Comparison of ENCODE assay signal across 7 mouse cellular contexts in the genomic region with DNA sequence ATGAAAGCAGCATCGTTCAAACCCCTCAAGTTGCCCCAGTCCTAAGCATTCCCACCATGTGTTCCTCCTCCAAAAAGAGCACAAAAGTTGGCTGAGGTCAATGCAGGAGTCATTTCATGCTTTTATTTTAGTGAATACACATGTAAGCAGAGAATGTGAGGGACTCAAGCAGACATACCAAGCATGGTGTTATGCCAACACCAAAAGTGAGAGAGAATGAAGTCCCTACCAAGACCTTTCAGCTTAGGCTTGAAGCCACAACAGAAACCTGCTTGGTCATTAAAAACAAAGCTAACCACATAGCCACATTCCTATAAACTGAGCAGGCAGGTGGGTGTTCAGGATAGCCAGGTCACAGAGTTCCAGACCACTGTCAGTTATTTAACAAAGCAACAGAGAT. TPM values are rescaled to one million over a fixed set of nuclear protein-coding genes. Genes with fewer than 3 reads are reported as not detected.
DNase-seq lines count a peak whose midpoint lies in the region; ATAC-seq and TF ChIP-seq lines count a peak whose summit lies in the region.

No protein-coding gene starts in this region.

- peaks cover 25% of the 10 kb centered on the region for H3K36me3 ChIP-seq in kidney, embryonic 16.5 days (ENCODE audit: insufficient read depth, low read length)
- peaks cover 59% of the 10 kb centered on the region for H3K36me3 ChIP-seq in ES-Bruce4 (ENCODE audit: control insufficient read depth, insufficient read depth, low read length, poor library complexity, severe bottlenecking)
- peaks cover 97% of the 10 kb centered on the region for H3K36me3 ChIP-seq in liver, embryonic 12.5 days

- H3K9ac ChIP-seq in kidney, embryonic 16.5 days (replicated peaks; ENCODE audit: low read length) = 0 out of 2 replicates have a peak overlapping the region, but pooled peaks have one; percentile 8
- H3K9ac ChIP-seq in ES-Bruce4 (ENCODE audit: low read depth, poor library complexity, severe bottlenecking) = no peak overlapping the region
- no peak overlapping the region for H3K9ac ChIP-seq in liver, embryonic 12.5 days

- no peak for TF ChIP-seq POLR2A in ES-Bruce4 (IDR thresholded peaks at IDR 0.05; ENCODE audit: insufficient read depth, low read length)

- no peak for TF ChIP-seq CTCF in ES-Bruce4 (IDR thresholded peaks at IDR 0.05; ENCODE audit: low read depth, low read length)

- no peaks in the 10 kb centered on the region for H3K9me3 ChIP-seq in kidney, embryonic 16.5 days (ENCODE audit: low read length)
- H3K9me3 ChIP-seq in ES-Bruce4 (replicated peaks; ENCODE audit: control insufficient read depth, insufficient read depth, low read length, poor library complexity, severe bottlenecking) = no peaks in the 10 kb centered on the region
- no peaks in the 10 kb centered on the region for H3K9me3 ChIP-seq in liver, embryonic 12.5 days (replicated peaks)

- DNase-seq in kidney, adult 9 months = no peak
- peak; percentile 38 for DNase-seq in A20 (ENCODE audit: low read depth, low spot score)
- no peak for DNase-seq in adrenal gland, postnatal 4 days (ENCODE audit: low spot score in 2 of 2)
- DNase-seq in adrenal gland, postnatal 25 days = no peak

- peak overlapping the region; percentile 20; the same call in 1 of the 2 replicates for H3K4me2 ChIP-seq in kidney, embryonic 16.5 days (replicated peaks; ENCODE audit: low read depth, low read length)
- peak overlapping the region; percentile 3 for H3K4me2 ChIP-seq in liver, embryonic 12.5 days

- no peaks in the 10 kb centered on the region for H3K27me3 ChIP-seq in kidney, embryonic 16.5 days (ENCODE audit: insufficient read depth, low read length)
- H3K27me3 ChIP-seq in ES-Bruce4 (ENCODE audit: control insufficient read depth, insufficient read depth, low read length, poor library complexity, severe bottlenecking) = no peaks in the 10 kb centered on the region
- no peaks in the 10 kb centered on the region for H3K27me3 ChIP-seq in liver, embryonic 12.5 days (replicated peaks)

- H3K4me3 ChIP-seq in kidney, embryonic 16.5 days (ENCODE audit: low read length) = no peak overlapping the region
- no peak overlapping the region for H3K4me3 ChIP-seq in ES-Bruce4 (ENCODE audit: low read depth, low read length)
- no peak overlapping the region for H3K4me3 ChIP-seq in liver, embryonic 12.5 days

- ATAC-seq in kidney, embryonic 16.5 days (ENCODE audit: low FRiP score, low TSS enrichment) = no peak
- ATAC-seq in liver, embryonic 12.5 days = no peak

- no peak for TF ChIP-seq EP300 in ES-Bruce4 (IDR thresholded peaks at IDR 0.05; ENCODE audit: insufficient read depth, low read depth, low read length)

- H3K27ac ChIP-seq in kidney, embryonic 16.5 days (ENCODE audit: low read length) = peak overlapping the region; percentile 71
- H3K27ac ChIP-seq in ES-Bruce4 (ENCODE audit: insufficient read depth, low read length) = peak overlapping the region; percentile 66
- H3K27ac ChIP-seq in liver, embryonic 12.5 days = peak overlapping the region; percentile 38; the same call in 1 of the 2 replicates

- peaks cover 52% of the 10 kb centered on the region for H3K4me1 ChIP-seq in kidney, embryonic 16.5 days (ENCODE audit: insufficient read depth, low read length)
- H3K4me1 ChIP-seq in ES-Bruce4 (ENCODE audit: control insufficient read depth, insufficient read depth, low read length) = peaks cover 2% of the 10 kb centered on the region
- H3K4me1 ChIP-seq in liver, embryonic 12.5 days = peaks cover 77% of the 10 kb centered on the region

- 38% methylated on average over 1 of the region's 1 CpGs for WGBS in kidney, embryonic 16.5 days
- 14% methylated on average over 1 of the region's 1 CpGs for WGBS in liver, embryonic 12.5 days (ENCODE audit: insufficient replicate concordance)

RNA-seq across cellular contexts. Expression of a gene that starts 35.0 kb away (rescaled TPM):
- polyA plus RNA-seq in kidney, embryonic 16.5 days (2015; fragmentation: Nextera tagmentation; extraction: Ambion mirVana) = 19.2 and 22.7 TPM in 2 replicates
- polyA plus RNA-seq in ES-Bruce4 (2011; ENCODE audit: insufficient read depth, insufficient read length, low read depth, missing spikeins) = 12.8 and 15.2 TPM in 2 replicates
- polyA plus RNA-seq in liver, embryonic 12.5 days (2016; fragmentation: Nextera tagmentation; extraction: Ambion mirVana) = 7.0 and 10.0 TPM in 2 replicates
- 10 to 100 TPM; 19.8 to 20.2 TPM for total RNA-seq in adrenal gland, postnatal 4 days (2021)
- 17.1 and 24.6 TPM in 2 replicates for total RNA-seq in adrenal gland, postnatal 25 days (2021)

RNA-seq across cellular contexts. Expression of a gene that starts 49.1 kb away (rescaled TPM):
- polyA plus RNA-seq in kidney, embryonic 16.5 days (2015; fragmentation: Nextera tagmentation; extraction: Ambion mirVana) = 30.5 and 35.0 TPM in 2 replicates
- 119 and 123 TPM in 2 replicates for polyA plus RNA-seq in ES-Bruce4 (2011; ENCODE audit: insufficient read depth, insufficient read length, low read depth, missing spikeins)
- polyA plus RNA-seq in liver, embryonic 12.5 days (2016; fragmentation: Nextera tagmentation; extraction: Ambion mirVana) = 14.7 TPM in 2 replicates
- 10 to 100 TPM; 77.3 to 89.1 TPM for total RNA-seq in adrenal gland, postnatal 4 days (2021)
- total RNA-seq in adrenal gland, postnatal 25 days (2021) = 73.6 and 79.7 TPM in 2 replicates

RNA-seq across cellular contexts. Expression of a gene that starts 57.5 kb away (rescaled TPM):
- 2.4 and 4.4 TPM in 2 replicates for polyA plus RNA-seq in kidney, embryonic 16.5 days (2015; fragmentation: Nextera tagmentation; extraction: Ambion mirVana)
- polyA plus RNA-seq in ES-Bruce4 (2011; ENCODE audit: insufficient read depth, insufficient read length, low read depth, missing spikeins) = 34.4 and 43.8 TPM in 2 replicates
- 4.6 and 5.5 TPM in 2 replicates for polyA plus RNA-seq in liver, embryonic 12.5 days (2016; fragmentation: Nextera tagmentation; extraction: Ambion mirVana)
- 10 to 100 TPM; 20.8 to 23.9 TPM for total RNA-seq in adrenal gland, postnatal 4 days (2021)
- total RNA-seq in adrenal gland, postnatal 25 days (2021) = 20.9 and 23.0 TPM in 2 replicates
